Mouse (Mus musculus) layer of hippocampus, postnatal 14 days (tissue): ENCODE results near the gene P2rx1. TPM values are rescaled to one million over a fixed set of nuclear protein-coding genes. Genes with fewer than 3 reads are reported as not detected.
A peak's percentile ranks its signal among the peaks of the same experiment; 100 is the strongest.

Experiments
- DNase-seq, 2 experiments: peaks; one replicate each; pipeline ENCODE4 v3.0.0; 2021 to 2022; ENCODE audit warnings: low spot score in 2 of 2, mixed read lengths in 1 of 2
- total RNA-seq, 2 experiments: library from RNA; stranded (reverse); gene quantifications; 2 replicates each; pipeline ENCODE4 v1.2.3; 2021

The P2rx1 gene
- total RNA-seq, 2 experiments from 2014 or later, result 0.65 to 0.83 TPM

DNA sequence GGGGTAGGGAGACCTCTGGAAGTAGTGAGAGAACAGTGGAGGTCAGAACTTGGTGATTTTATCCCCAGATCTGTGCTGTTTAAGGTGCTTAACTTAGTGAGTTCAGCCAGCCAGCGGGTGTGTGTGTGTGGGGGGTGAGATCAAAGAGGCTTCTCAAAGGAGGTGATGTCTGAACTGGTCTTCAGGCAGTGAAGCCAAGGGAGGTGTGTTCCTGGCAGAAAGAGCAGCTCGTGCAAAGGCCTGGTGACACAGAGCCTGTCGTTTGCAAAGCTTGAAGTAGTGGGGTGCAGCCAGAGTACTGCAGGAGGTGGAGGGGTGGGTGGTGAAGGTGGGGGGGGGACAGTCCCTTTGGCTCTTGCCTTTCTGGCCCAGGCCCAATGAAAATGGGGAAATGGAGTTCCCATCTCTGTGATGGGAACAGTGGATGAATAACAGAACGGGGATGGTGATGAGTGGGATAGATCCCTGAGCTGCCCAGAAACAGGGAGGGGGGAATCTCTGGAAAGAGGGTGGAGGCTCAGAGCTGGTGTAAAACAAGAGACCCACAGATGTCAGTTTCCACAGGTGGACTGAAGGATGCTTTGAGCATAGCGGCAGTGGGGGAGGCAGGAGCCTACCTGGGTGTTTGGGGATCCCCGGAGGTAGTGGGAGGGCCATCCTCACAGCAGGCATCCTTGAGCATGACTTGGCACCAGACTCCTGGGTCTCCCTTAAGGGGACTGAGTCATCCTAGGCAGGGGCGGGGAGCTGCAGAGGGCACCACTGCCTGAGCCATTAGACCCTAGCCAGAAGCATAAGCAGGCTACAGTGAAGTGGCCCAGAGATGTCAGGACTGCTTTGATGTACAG lies 22.3 kb downstream of the P2rx1 start:
- DNase-seq, result no peak

DNA sequence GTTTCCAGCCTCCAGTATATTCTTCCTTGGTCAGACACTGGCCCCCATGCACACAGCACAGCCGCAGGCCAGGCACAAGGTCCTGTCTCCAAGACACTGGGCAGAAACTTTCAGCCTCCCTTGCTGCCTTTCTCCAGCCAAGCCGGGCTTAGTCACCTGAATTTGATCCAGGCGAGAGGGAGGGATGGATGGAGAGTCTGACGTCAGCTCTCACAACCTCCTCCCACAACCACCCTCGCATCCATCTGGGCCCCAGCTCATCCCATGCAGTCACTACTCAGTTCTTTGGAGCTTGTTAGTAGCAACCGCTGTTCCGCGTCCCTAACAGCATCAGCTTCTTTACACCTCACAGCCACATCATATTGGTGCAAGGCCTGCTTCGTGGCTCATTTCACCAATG lies 24.2 kb downstream of the P2rx1 start:
- peak in 1 of 2 experiments; percentile 84 for DNase-seq

DNA sequence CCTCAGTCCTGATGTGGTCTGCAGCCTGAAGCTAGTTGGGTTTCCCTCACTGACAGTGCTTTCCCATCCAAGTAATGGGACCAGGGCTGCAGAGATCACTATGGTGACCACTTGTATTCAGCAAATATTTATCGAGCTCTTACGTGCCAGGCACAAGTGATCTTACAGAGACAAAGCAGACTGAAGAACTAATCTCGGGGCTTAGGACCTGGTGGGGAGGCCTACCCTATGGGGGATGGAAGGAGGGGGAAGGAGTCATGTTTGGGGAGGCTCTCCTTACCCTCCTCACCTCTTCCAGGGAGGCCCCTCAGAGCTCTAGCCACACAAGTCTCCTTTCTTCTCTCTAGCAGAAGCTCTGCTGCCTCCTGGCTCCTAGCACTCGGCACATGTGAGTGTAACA lies 24.9 kb downstream of the P2rx1 start:
- no peak for DNase-seq

DNA sequence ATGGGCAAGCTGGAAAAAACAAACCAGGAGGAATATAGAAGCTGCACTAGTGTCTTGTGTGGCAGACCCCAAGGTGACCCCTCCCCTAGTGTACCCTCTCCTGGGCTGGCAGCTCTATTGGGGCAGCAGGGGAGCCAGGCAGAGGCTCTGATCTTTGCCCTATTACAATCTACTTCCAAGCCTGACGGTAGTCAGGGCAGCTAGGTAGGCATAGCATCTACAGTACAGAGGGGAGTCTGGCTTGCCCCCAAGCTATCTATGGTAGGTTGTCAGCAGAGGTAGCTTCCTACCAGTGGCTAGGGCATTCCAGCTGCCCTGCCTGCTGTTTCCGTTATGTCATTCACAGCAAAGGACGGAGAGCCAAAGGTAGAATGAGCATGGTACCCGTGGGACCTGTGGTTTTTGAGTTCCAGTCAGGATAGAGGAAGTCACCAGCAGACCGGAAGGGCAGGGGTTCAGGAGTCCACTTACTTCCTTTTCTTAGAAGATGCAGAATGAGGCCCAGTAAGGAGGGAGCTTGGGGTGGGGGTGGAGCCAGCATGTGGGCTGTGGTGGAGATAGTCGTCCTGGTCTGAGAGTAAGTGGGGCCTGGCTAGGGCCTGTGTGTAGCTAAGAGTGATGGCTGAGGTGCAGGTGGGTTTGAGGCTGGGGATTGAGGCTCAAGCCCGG lies 25.5 kb downstream of the P2rx1 start:
- DNase-seq, result no peak

DNA sequence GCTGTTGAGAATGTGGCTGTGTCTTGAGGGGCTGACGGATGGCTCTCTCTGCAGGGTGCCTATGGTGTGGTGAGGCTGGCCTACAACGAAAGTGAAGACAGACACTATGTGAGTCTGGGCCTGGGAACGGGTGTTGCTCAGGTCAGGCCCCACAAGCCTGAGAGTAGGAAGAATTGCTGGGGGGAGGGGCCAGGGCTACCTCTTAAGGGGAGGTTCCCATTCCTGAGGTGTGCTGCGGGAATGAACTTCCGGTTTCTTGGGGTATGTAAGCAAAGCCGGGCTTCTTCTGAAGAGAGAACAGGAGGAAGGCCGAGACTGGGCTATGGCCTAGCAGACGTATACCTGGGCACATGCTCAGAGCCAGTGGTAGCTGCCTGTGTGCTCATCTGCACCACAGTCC lies 28.1 kb downstream of the P2rx1 start:
- DNase-seq, result no peak

DNA sequence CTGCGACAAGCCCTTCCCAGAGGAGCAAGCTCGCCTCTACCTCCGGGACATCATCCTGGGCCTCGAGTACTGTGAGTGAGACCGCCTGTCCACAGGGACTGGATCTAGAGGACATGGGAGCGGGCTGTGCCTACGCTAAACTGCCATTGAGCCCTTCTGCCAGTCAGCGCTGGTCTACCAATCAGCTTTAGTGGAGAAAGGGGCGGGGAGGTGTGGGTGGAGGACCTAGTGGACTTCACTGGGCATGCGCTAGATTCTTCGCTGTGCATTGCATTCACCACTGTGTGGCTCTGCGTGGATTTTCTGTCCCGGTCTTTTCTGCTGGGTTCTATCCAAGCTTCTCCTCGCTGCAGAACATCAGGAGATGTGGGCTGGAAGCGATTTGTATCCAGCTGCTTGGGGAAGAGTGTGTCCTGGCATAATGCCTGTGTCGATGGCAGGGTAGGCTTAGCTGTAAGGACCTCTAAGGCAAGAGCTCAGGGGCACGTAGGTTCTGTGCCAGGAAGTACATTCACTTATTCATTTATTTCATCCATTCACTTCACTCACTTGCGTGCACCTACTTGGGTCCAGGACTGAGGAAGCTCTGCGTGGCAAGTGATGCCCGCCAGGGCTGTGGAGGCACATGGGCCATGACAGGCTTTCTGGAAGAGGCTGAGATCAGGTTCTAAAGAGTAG lies 32.1 kb downstream of the P2rx1 start:
- DNase-seq, result peak; percentile 78 to 90

DNA sequence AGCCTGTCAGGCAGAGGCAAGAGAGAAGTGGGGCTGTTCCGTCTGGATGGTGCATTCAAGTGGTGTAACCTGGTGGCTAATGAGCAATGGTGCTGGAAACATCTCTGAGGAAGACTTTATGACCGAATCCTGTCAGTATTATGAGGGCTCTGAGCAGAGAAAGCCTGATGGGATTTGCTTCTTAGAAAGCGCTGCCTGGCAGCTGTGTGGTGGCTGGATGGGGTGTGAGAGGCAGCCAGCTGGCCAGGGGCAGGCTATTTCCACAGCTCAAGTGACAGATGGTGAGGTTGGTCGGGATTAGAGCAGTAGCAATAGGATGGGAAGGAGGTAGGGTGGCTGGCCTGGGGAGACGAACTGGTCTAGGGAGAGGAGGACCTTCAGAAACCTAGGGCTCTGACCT lies 32.6 kb downstream of the P2rx1 start:
- DNase-seq, result no peak

DNA sequence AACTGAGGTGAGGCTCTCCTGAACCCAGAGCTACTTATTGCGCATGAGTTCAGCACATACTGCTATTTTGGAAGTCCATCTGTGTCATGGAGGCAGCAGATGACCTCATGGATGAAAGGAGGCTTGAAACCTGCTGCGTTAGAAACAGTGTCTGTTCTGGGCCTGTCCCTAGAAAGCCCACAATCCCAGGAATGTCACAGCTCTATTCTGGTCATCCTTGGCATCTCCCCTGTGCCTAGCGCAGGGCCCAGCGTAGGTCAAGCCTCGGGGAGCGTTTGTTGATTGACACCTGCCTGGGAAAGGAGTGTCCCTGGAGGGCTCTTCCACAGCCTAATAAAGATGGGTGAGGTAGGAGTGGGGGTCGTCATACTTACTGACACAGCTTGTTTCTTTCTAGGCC lies 37.2 kb downstream of the P2rx1 start:
- no peak for DNase-seq

DNA sequence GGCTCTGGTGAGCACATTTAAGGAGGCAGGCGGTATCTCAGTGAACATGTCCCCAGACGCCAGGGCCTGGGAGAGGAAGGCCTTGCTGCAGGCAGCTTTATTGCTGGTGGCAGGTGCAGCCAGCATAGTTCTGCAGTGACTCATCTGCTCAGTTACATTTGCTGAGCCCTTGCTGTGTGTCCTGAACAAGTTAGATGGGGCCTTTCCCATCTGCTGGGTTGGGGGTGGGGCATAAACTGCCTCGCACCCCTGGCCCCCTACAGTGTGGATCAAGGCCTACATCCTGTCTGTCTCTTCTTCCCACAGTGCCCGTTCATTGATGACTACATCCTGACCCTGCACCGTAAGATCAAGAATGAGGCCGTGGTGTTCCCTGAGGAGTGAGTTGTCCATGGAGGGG lies 38.0 kb downstream of the P2rx1 start:
- DNase-seq, result no peak

DNA sequence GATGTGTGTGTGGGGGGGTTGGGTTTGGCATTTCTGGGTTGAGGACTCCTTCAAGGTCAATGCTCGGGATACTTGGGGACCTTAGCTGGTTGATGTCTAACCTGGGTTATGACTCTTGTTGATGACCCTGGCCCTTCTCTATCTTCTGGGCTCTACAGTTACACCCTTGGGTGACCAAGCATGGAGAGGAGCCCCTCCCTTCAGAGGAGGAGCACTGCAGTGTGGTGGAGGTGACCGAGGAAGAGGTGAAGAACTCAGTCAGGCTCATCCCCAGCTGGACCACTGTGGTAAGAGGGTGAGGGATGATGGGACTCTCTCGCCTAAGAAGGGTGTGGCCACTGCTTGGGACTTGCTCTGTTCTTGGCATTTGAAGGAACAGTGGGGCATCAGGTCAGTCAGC lies 38.8 kb downstream of the P2rx1 start:
- no peak for DNase-seq

DNA sequence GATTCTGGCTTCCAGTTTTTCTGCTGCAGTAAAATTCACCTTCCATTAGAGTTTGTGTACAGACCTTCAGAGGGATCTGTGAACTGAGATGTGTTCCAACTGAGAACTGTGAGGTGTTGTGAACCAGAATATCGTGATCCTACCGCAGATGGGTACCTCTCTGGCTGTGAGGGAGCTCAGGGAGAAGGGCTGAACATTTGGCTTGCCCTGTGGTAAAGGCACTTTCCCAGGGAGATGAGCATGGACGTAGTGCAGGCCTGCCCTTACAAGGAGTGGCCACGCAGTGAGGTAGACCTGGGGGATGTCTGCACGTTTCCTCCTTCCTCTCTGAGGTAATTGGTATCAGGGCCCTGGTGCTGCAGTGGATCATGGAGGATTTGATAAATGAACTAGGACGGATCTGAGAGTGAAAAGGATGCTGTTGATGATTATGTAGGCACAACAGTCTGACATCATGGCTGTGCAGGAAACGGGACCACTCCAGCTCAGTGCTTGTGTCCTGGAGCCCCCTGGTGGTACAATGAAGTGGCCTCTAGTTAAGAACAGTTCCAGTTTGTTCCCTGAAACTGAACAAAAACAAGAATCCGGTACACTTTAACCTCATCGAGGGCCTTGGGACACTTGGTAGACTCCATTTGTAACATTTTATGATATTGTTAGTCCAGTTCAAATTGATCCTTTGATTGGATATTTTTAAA lies 40.3 kb downstream of the P2rx1 start:
- DNase-seq, result peak in 1 of 2 experiments; percentile 75

DNA sequence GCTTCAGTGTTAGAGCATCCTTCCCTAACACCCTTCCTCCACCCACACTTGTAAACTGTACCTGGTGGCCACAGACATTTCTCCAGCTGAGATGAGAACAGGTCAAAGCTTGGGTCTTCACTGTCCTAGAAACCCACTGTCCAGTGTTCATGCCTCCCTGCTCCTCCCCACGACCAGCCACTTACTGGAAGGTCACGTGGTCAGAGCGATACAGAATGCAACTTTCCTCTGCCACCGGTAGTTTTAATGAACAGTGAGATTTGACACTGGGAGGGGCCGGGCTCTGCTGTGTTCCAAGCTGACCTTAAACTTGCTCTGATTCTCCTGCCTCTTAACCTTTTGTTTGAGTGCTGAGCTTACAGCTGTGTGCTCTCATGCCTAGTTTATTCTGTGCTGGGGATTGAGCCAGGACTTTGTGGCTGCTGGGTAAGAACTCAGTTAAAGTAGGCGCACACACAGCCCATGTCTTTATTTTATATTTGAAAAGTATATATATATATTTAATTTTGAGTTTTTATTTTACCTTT lies 45.4 kb downstream of the P2rx1 start:
- no peak for DNase-seq

DNA sequence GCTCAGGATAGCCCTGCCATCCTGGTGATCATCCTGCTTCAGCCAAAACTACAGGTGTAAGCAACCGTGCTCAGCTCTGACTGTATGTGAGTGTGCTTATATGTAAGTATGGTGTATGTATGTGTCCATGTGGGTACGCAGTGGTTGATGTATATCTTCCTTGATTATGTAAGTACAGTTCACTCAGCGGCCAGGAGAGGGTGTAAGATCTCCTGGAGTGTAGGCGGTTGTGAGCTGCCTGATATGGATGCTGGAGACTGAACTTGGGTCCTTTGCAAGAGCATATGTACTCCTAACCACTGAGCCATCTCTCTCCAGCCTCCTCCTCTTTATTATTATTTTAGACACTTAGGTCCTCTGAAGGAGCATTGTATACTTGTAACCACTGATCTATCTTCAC lies 45.9 kb downstream of the P2rx1 start:
- DNase-seq, result no peak

DNA sequence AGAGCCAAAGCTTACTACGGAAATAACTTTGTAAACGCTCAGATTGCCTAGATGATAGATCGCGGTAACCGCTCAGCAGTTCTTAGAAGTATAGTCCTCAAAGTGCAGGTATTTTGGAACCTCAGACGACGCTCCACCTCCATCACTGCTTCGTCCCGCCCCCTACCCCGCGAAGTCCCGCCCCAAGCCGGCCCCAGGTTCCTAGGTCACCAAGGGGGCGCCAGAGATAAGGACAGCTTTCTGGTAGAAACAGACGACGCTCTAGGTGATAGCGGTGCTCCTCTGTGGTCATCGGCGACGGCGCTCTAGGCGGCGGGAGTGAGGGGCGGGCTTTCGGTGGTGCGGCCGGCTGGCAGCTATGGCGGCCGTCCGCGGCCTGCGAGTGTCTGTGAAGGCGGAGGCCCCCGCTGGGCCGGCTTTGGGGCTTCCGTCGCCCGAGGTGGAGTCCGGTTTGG lies 48.7 kb downstream of the P2rx1 start, which contains the start of gene Ncbp3:
Gene Ncbp3 (plus strand): TSS at position 242 of the 455 bp plus-strand sequence.
- DNase-seq, result peak; percentile 90 to 96

DNA sequence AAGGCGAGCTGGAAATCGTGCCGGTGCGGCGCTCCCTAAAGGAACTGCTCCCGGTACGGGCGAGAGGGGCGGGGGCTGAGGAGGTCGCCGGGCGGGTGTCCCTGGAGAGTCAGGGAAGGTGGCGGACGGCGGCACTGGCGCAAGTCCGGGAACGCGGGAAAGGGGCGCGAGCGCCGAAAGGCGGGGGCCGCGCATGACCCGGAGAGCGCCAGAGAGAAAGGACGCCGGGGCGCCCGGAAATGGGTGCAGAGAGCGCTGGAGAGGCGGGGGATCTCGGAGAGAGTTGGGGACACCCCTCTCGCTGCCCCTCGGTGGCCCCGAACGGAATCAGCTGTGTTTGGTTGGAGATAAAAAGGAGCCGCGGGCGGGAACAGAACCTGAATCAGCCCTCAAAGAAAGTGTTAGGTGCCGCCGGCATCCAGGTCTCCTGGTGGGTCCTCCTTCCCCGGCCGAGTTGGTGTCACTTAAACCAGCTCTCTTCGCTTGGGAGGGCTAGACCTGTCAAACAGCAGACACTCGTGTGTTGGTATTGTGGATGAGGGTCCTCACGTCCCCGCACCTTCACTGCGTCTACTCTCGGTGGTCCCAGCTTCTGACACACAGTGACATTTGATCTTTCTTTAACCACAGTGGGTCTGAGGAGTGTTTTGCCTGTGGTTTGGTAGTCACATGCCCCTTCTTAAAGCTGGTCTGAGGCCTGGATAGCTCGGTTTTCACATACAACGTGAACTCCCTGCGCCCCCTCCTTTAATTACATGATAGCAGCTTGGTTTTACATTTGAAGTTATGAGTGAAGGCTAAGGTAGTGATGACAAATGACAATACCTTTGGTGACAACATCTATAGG lies 49.4 kb downstream of the P2rx1 start:
- no peak for DNase-seq

DNA sequence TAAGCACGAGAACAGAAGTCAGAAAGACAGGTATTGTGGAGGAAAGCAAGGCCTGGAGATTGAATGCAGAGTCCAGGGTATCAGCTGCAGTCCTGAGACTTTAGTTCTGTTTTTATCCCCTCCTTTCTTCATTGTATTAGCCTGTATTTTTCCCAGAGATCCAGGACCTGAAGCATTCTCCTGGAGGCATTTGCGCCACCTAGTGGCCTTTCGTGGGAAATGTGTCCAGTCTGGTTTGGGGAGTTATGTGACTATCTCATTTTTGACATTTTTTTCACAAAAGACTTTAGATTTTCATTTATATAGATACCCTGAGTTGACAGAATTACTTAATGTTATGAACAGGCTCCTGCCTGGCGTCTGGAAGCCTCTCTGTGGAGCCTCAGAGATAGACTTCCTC lies 50.4 kb downstream of the P2rx1 start:
- DNase-seq, result peak; percentile 72 to 83

DNA sequence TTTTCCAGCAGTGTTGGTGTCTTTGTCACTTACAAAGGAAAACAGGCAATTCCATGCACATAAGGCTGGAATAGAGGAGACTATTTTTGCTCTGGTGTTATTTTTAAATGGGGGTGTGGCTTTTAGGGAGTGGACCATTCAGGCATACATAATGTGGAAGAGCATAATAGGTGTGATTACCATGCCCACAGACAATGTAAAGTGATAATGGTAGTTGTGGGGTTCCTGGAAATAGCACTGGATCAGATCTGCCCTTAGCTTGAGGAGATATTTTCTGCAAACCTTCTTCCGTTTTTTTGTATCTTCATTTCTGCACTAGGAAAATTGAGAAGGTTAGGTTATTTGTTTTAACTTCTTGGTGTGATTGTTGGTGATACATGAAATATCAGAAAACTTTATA lies 53.9 kb downstream of the P2rx1 start:
- DNase-seq, result no peak

DNA sequence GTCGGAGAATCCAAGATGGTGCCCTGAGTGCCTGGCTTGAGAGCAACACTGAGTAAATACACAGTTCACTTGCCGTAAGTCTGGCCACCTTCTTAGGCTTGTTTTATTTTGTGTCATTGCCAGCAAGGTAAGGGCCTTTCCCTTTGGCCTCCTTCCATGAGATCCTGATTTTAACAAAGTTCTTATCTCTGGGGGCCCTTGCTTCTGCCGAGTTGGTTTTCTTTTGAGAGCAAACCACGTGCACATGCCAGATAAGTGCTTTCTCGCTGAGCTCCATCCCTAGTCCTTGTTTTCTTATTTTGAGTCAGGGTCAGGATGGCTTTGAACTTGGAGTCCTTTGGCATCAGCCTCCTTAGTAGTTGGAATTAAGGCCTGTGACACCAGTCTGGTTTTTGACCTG lies 58.8 kb downstream of the P2rx1 start:
- no peak for DNase-seq

DNA sequence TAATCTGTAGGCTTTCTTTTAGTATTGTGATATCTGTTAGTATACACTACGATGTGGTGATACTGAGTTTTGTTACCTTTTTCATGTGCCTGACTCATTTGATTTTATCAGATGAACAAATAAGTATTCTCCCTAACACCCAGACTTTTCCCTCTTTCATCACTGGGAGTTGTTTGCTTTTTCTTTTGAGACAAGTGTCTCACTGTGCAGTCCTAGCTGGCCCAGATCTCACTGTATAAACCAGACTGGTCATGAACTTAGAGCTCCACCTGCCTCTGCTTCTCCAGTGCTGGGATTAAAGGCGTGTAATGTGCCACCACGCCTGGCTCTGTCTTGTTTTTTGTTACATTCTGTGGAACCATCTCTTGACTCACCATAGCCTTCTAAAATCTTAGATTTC lies 60.7 kb downstream of the P2rx1 start:
- no peak for DNase-seq

DNA sequence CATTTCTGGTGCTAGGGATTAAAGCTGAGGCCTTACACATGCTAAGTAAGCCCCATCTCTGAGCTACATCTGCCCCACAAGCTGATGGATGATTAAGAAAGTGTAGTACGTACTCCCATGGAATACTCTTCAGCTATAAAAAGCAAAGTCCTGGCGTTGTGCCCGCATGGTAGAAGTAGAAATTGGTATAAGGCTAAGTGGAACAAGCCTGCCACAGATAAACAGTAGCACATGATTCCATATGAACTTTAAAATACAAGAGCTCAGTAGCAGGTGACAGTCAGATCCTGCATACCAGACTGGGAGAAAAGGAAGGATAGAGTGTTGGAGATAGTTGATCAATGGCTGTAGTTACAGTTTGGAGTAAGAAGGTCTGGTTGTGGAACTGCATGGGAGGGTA lies 62.5 kb downstream of the P2rx1 start:
- DNase-seq, result no peak
